Mouse (Mus musculus) large intestine, adult 2 months (tissue): ENCODE measurements around the gene Gjc2. TPM values are rescaled to one million over a fixed set of nuclear protein-coding genes. Genes with fewer than 3 reads are reported as not detected.

Experiments
- DNase-seq: peaks from one replicate; pipeline ENCODE4 v3.0.0-alpha.2; 2012; ENCODE audit warnings: low read depth, low spot score
- WGBS: fragments of 180-500 bp; shearing (Covaris S2); methylation state at CpG from one replicate; pipeline ENCODE4 v1.1.7; 2018; 5-methylcytosine and 5-hydroxymethylcytosine counted together
- polyA plus RNA-seq: library from polyadenylated mRNA; depleted of rRNA; stranded (reverse); fragments of >200 nt; gene quantifications from 2 replicates; pipeline ENCODE4 v1.2.3, GENCODE M21; 2012; rRNA removed

Gjc2 gene
- polyA plus RNA-seq, 1 experiment: 1.7 TPM

DNA sequence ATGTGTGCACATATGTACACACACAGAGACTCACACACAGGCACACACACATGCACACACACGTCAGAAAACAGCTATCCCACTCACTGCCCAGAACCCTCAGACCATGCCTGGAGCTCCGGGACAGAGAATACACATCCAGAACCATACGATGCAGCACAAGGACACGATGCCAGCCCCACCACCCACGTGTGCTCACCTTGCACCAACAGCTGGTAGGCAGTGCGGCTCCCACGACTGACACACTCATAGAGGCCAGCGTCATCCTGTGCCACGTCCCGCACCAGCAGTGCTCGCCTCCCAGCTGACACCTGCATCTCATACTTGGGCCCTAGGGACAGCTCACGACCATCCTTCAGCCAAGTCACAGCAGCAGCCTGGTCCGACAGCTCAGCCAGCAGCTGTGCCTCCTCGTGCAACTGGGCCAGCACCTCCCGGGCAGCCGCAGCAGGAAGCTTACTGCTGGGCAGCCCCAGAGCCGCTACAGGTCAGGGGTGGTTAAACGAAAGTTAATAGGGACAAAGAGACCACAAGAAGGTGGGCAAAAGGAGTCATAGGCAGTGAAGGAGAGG, 51.6 kb downstream of the Gjc2 start:
- 66% methylated on average over 18 of the region's 18 CpGs for WGBS
- DNase-seq: no peak

DNA sequence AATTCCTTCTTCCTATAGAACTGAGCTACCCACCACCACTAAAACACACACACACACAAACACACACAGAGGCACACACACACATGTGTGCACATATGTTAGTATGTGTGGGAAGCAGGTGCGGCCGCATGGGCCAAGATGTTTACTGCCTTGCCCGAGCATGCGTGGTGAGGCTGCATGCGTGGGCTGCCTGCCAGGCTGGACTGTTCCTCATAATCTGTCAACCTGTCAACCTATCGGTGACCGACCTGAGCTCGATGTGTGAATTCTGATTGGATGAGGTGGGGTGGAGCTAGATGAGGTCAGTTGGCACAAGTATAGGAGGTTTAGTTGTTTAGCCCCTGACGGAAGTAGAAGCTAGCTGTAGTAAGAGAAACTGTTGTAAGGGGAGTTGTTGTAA, 52.2 kb downstream of the Gjc2 start:
- peak; percentile 18 for DNase-seq
- 44% methylated on average over 9 of the region's 9 CpGs for WGBS

Other genes starting within 250 kb of the Gjc2 start
- gene Rnf187, start 244.3 kb downstream of the Gjc2 start, polyA plus RNA-seq: 122 and 137 TPM in 2 replicates
- gene Hist3h2ba, start 234.3 kb downstream of the Gjc2 start, polyA plus RNA-seq: 2.3 and 3.7 TPM in 2 replicates
- gene Hist3h2a, start 228.5 kb downstream of the Gjc2 start, polyA plus RNA-seq: 11.6 and 13.1 TPM in 2 replicates
- gene Trim17, start 228.5 kb downstream of the Gjc2 start, polyA plus RNA-seq: 0.15 and 0.22 TPM in 2 replicates
- 15.4 and 21.9 TPM in 2 replicates for gene Trim11, start 205.1 kb downstream of the Gjc2 start, polyA plus RNA-seq
- gene Obscn, start 46.8 kb downstream of the Gjc2 start, polyA plus RNA-seq: 0.62 and 0.92 TPM in 2 replicates
- 4.7 and 7.1 TPM in 2 replicates for gene Iba57, start 19.5 kb downstream of the Gjc2 start, polyA plus RNA-seq
- gene Guk1, start 9.0 kb upstream of the Gjc2 start, polyA plus RNA-seq: 143 and 195 TPM in 2 replicates
- 36.9 and 46.1 TPM in 2 replicates for gene Mrpl55, start 19.3 kb upstream of the Gjc2 start, polyA plus RNA-seq
- 21.1 and 21.6 TPM in 2 replicates for gene 2310033P09Rik, start 25.1 kb upstream of the Gjc2 start, polyA plus RNA-seq
- gene Arf1, start 45.1 kb upstream of the Gjc2 start, polyA plus RNA-seq: 693 and 778 TPM in 2 replicates
- not detected in 2 replicates for gene Wnt3a, start 107.5 kb upstream of the Gjc2 start, polyA plus RNA-seq
- 1.0 and 1.4 TPM in 2 replicates for gene Wnt9a, start 123.7 kb upstream of the Gjc2 start, polyA plus RNA-seq
- not detected in 2 replicates for gene Prss38, start 192.4 kb upstream of the Gjc2 start, polyA plus RNA-seq